Mouse (Mus musculus): ENCODE results near the gene Ripor1.

- TF ChIP-seq POLR2A (IDR thresholded peaks at IDR 0.05; ENCODE audit: extremely low read depth, insufficient read depth, low read length): no peak
- no peak for TF ChIP-seq CTCF (IDR thresholded peaks at IDR 0.05; ENCODE audit: extremely low read depth, insufficient read depth, low read length)
Observed at GRCm38 (mm10) chr8:105574741-105575140, 30.3 kb upstream of the Ripor1 start.
